Mouse (Mus musculus) adrenal gland, postnatal 36 days (tissue): ENCODE measurements around the gene 3830406C13Rik. TPM values are rescaled to one million over a fixed set of nuclear protein-coding genes. Genes with fewer than 3 reads are reported as not detected.
"Not testable (repeated sequence)": the region's sequence is repeated elsewhere in the genome, so short reads cannot be mapped to it uniquely, and the experiment has no call there.

Experiments used
- DNase-seq, 2 experiments: peaks; one replicate each; pipeline ENCODE4 v3.0.0; 2021; ENCODE audit warnings: mixed read lengths in 1 of 2
- long read RNA-seq, 2 experiments: library from polyadenylated mRNA; stranded (forward); transcript quantifications; one replicate each; pipeline ENCODE4 v2.0.0; 2021; ENCODE audit warnings: borderline sequencing depth in 2 of 2
- total RNA-seq, 2 experiments: library from RNA; stranded (reverse); gene quantifications; 2 replicates each; pipeline ENCODE4 v1.2.3; 2021

The 3830406C13Rik gene
- 10 to 100 TPM; 33.5 to 45.3 TPM for total RNA-seq
- long read RNA-seq, experiment 1, transcript 3830406C13Rik-202 (5 exons, 2,452 nt) = major isoform, 26 of 62 reads
- long read RNA-seq, experiment 1, transcript 3830406C13Rik-214 (4 exons, 431 nt) = minor isoform, 5 of 62 reads
- long read RNA-seq, experiment 1, transcript 3830406C13Rik-206 (5 exons, 2,292 nt) = minor isoform, 7 of 62 reads
- long read RNA-seq, experiment 1, partial matches to known transcripts = 4 of 62 reads
- long read RNA-seq, experiment 1, other reads (novel, unspliced or antisense) = 11 of 62 reads
- long read RNA-seq, experiment 2, transcript 3830406C13Rik-202 (5 exons, 2,452 nt) = major isoform, 7 of 12 reads
- long read RNA-seq, experiment 2, partial matches to known transcripts = 1 of 12 reads
- long read RNA-seq, experiment 2, other reads (novel, unspliced or antisense) = 1 of 12 reads

- DNase-seq = peak; percentile 87 to 91
Measured at GRCm38 (mm10) chr14:12284141-12284912, at the start of gene 3830406C13Rik. Gene 3830406C13Rik (plus strand): TSS chr14:12284173.

DNA sequence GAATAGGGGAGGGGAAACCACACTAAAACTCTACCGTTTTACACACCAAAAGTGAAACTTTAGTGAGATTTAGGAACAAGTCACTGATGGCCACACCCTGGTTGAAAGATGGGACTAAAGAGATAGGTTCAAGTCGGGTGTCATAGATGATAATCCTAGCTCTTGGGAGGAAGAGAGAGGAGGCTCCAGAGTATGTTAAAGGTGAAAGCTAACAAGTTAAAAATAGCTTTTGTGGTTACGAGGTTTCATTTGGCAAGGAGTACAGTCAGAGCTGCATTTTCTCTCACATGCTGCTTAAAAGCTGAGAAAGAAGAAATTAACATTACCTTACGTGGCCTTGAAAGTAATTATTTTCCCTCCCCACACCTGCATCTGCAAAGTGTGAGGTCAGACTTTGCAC, 40.2 kb upstream of the 3830406C13Rik start:
- DNase-seq = no peak

GRCm38 (mm10) chr14:12276031-12276430, 7.9 kb upstream of the 3830406C13Rik start:
- DNase-seq = no peak

DNA sequence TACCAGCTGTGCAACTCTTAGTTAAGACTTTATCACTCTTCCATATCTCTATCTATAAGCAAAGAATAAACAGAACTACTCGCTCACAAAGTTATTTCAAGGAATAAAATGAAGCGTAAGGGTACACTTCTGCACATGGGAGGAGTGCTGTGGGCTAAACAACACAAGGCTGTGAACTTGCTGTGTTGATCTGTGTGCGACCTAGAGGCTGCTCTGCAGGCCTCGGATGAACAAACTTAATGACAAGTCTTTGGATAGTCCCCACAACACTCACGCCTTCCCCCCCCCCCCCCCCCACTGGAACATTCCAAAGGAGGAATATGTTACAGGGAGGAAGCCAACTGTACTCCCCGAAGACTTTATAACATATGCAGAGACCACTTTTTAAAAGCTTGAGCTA, 332 bp upstream of the 3830406C13Rik start, which contains the start of gene Gm49355:
Gene Gm49355, plus strand, starts transcription at position 336 of the 400 bp plus-strand sequence.
- no peak for DNase-seq

- not testable (repeated sequence) for DNase-seq
Measured at GRCm38 (mm10) chr14:12289747-12290146, 5.8 kb downstream of the 3830406C13Rik start.

- DNase-seq = no peak
Measured at GRCm38 (mm10) chr14:12296391-12296790, 12.4 kb downstream of the 3830406C13Rik start.

DNA sequence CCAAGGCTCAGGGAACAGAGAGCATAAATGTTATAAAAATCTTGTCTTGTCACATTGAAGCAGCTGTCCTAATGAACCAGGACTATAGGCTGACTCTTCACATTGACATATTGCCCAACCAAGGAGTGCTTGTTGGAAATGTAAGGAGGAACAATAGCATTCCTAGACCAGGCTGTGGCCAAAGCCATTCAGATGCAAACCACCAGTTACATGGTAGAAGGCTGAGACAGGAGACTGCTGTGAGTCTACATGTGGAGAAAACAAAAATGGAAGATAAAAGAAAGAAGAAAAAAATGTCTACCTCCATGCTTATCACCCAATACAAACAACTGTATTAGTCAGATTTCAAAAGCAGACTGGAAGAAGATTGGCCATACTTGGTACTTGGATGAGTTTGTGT, 15.2 kb downstream of the 3830406C13Rik start:
- no peak for DNase-seq

- no peak for DNase-seq
Measured at GRCm38 (mm10) chr14:12299654-12300053, 15.7 kb downstream of the 3830406C13Rik start.

GRCm38 (mm10) chr14:12300275-12300674, 16.3 kb downstream of the 3830406C13Rik start:
- no peak for DNase-seq

DNA sequence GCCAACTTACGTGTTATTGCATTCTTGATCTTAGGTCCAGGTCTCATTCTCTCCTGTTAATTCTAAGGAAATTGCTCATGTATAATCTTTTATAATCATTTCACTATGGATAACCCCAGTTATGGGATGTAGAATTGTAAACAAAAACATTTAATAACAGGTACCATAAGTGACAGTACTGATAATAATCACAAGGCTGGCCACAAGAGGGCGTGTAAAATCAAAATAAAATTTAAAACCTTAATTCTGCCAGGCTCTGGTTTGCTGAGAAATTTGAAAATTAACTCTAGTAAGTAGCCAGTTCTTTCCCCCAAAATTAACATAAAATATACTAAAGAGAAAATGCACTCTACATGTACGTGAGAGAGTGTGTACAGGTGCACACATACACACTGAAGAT, 16.7 kb downstream of the 3830406C13Rik start:
- peak in 1 of 2 experiments; percentile 6 for DNase-seq

GRCm38 (mm10) chr14:12303106-12303505, 19.1 kb downstream of the 3830406C13Rik start:
- no peak for DNase-seq

- no peak for DNase-seq
Measured at GRCm38 (mm10) chr14:12333622-12334021, 49.6 kb downstream of the 3830406C13Rik start.

- no peak for DNase-seq
Measured at GRCm38 (mm10) chr14:12334925-12335324, 51.0 kb downstream of the 3830406C13Rik start.

GRCm38 (mm10) chr14:12337421-12337997, 53.5 kb downstream of the 3830406C13Rik start:
- DNase-seq = no peak

DNA sequence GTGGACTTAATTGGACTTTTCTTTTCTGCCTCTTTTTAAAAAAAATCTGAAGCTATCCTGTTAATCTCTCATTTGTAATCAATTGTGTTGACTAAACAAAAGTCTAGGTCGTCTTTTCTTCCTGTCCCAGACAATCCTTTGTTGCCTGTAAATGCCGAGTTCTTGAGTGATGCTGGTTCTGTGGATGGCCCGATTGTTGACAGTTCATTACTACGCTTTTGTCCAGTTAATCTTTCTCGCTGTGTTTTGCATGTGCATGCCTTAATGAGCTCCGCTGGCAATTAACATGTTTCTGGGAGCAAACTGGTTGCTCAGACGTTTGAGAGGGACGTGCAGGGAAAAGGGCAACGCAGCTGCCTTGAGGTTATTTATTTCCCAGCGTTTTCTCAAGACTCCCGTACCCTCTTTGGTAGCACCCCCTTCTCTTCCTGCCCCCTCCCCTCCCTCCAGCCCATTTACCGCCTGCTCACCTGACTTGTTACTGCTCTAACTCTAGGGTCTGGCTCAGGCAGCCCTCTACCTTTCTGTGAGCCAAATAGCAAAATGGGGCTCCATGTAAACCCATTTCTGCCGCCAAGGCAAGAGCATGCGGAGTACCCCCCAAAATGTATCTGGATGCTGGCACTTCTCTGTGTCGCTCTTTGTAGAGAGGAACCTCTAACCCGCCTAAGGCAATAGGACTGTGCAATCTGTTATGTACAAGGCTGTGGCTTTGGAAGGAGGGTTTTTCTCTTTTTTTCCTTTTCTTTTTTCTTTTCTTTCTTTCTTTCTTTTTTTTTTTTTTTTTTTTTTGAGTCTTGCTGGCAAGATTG, 54.2 kb downstream of the 3830406C13Rik start:
- no peak for DNase-seq

GRCm38 (mm10) chr14:12338811-12339565, 55.0 kb downstream of the 3830406C13Rik start:
- no peak for DNase-seq

DNA sequence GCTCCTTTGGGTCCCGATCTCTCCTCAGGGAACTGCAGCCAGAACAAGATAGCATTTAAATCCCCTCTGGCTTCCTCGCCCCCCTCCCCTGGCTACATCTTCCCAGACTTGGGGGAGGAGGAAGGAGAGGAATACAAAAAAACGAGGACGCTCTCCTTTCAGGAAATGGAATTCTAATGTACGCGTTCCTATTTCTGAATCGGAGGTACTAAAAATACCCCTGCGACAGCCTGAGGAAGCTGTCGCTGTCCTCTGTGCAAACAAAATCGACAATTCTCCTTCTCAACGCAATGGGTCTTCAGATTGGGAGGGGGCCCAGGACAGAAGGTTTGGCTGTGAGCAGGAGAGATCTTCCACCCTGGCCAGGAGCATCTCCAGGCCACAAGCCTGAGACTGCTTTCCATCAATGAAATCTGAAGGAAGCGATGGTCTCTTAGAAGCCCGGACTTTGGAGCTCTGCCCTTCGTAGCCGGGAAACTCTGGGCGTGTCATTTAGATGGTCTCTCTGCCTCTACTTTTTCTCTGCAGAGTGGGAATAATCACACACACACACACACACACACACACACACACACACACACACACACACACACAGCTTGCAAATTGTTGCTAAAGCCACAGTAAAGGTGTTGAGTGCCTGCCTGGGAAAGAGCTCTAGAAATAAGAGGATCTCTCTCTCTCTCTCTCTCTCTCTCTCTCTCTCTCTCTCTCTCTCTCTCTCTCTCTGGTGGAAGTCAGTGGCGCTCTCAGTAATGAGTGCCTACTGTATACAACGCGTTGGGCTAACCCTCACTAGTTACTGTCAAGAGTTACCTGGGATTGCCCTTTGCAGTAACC, 56.5 kb downstream of the 3830406C13Rik start:
- no peak for DNase-seq

DNA sequence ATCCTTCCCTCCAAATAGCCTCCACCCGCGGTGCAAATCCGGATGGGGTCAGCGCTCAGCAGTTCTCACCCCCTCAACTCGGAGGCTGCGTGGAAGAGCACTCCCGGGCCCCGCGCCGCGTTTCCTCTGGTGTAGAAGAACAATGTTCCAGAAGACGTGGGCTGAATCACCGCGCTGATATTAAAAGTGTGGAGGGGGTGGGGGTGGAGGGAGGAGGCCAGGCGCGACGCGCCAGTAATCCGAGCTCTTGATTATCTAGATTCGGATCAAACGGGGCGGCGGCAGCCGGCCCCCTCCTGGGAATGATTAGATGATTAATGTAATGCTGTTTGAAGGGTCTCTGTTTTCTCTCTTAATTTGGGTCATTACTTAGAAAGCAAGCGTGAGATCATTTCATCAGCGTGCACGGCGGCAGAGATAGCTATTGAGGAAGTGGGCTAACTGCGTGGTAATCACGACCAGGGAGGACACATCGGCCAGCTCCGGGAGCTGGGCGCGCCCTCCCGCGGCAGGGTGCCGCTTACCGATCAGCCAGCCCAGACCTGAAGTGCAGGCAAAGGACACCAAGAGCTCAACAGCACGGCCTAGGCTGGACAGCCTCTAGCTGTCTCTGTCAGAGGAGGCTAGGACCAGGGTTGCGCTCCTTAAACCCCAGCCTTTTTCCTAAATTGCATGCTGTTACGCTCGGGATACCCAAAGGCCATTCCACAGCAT, 57.3 kb downstream of the 3830406C13Rik start:
- peak; percentile 24 to 35 for DNase-seq

DNA sequence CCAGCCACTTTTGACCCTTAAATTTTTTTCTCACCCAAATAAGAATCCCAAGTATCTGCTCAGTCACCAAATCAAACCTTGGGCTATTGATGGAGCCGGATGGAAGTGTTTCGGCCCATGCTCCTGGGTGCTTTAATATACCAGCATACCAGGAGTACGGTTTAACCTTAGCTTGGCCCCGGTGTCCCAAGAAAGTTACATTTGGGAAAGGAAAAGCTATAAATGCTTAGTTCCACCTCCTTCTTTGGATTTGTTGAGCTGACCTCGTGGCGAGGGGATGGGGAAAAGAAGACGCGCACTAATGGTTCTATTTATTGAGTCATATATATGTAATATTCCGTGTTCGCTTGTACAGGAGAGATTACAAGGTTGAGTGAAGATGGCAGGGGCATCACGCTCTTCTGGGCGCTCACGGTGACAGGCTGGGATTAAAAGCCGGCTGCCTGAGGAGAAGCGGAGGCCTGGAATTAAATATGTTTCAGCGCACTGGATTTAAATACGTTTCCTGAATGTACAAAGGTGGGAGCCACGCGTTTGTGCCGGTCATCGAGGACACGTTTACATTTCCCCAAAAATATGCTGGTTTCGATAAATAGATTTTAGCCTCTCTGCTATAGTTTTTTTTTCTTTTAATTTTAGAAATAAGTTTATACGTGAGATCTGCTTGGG, 58.0 kb downstream of the 3830406C13Rik start:
- no peak for DNase-seq
